Mouse (Mus musculus) embryo, embryonic 10.5 days (tissue): ENCODE results near the gene Serpina3m.
"Not testable (repeated sequence)": the region's sequence is repeated elsewhere in the genome, so short reads cannot be mapped to it uniquely, and the experiment has no call there.

Source experiments
- DNase-seq: peaks from one replicate; pipeline ENCODE4 v3.0.0-alpha.2; 2015; ENCODE audit warnings: low spot score

The Serpina3m gene

DNA sequence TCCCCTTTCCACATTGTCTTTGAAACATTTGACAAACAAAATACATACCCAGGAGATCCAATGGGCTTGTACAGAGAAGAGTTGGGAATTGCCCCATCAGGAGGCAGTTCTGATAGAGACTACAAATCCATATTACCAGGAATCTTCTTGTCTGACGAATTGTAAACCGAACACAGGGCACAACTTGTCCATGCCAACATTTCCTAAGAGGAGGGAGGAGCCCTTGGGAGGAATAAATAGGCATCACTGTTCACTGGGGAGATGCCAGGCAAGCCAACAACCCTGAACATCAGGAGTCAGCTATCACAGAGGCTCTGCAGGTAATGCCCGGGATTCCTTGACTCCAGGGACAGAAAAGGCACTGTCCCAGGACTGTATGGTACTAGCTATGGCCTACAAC, at the start of gene Serpina3m, which contains the start of gene Serpina3k:
Gene Serpina3m (plus strand): TSS at position 261 of the 400 bp plus-strand sequence.
Gene Serpina3k (plus strand): TSS at position 261 of the 400 bp plus-strand sequence.
- DNase-seq = not testable (repeated sequence)

GRCm38 (mm10) chr12:104289872-104290271, 48.4 kb upstream of the Serpina3m start:
- DNase-seq = no peak

DNA sequence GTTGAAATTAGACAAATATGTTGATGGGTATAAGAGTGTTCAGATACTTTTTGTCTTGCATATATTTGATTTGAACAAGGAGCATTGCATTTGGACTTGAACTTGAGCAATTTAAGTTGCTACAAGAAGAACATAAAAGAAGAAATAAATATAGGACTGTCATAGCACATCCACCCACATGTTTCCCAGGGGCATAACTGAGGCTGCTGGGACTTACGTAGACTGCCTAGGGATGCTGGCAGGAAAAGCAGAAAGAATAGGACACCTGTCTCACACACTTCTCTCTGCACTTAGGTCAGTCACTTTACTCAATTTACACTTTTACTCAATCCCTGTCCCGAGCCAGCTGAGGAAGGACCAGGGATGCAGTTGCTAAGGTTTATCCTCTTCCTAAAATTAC, 44.3 kb upstream of the Serpina3m start:
- DNase-seq = no peak

DNA sequence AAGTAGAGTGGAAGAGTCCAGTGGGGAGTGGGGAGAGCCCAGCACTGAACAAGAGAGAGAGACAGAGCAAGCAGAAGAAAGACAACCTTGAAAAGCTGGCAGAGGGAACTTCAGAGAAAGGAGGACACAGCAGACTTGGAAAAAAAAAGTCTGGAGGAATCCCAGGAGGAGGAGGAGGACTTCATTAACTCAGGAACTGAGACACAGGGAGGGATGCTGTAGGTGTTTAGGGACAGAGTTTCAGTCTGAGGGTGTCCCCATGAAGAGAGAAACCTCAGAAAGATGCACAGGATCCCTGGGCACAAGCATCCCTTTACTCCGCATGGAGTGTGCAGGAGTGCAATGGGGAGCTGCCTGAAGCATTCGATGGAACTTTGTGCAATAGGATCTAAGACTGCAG, 40.2 kb upstream of the Serpina3m start:
- no peak for DNase-seq

- DNase-seq = no peak
These were observed 32.3 kb upstream of the Serpina3m start for GRCm38 (mm10) chr12:104305991-104306390.

GRCm38 (mm10) chr12:104314253-104314652, 24.0 kb upstream of the Serpina3m start, which contains the start of gene Serpina3j:
Gene Serpina3j, plus strand, starts transcription at chr12:104314553.
- DNase-seq = no peak

DNA sequence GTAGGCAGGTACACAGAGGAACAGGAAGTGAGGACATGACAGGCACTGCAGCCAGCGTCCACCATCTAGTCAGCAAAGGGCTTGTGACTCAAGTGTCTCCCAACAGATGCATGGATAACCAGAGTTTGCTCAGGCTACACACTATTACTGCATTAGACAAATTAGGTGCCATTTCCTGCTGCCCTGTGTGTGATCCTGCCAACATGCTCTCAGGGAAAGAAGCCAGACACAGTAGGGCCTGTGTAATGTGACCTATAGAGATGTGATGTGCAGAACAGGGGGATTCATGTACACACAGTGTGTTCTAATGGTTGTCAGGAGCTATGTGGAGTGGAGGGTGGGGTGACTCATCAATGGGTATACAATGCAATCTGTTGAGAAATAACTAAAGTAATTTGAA, 15.8 kb upstream of the Serpina3m start:
- DNase-seq = no peak

DNA sequence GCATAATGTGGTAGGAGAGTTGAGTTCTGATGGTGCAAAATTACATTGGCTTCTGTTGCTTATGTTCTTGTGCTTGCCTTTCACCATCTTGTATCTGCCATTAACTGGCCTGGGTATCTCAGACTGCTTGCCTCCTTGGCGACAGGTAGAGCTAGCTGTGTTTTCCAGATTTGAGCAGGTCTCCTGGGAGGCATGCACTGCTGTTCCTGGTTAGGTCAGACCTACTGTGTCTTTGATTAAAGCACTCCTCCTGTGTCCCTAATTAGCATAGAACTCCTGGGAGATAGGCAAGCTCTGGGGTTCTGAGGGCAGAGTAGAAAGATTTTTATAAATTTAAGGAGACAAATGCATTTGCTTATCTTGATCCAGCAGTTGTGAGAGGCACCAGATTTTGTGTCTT, 6.6 kb upstream of the Serpina3m start:
- no peak for DNase-seq

- DNase-seq = not testable (repeated sequence)
These were observed 1.4 kb upstream of the Serpina3m start for GRCm38 (mm10) chr12:104336873-104337272.

DNA sequence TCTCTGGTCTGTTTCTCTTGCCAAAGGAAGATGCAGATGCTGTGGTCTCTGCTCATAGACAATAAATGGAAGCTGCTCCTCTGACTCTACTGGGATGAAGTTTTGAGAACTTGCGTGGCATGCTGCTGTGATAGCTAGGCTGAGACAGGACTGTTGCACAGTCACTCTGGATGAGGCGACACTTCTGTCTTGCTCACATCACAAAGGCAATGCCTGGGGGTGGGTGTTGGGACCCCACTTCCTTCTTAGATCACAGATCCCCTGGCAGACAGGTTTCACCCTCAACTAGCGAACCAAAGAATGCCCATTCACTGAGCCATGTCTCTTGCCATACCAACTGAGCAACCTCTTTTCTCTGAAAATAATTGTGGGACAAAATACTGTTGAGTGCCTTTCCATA, 419 bp downstream of the Serpina3m start:
- no peak for DNase-seq

GRCm38 (mm10) chr12:104342489-104342888, 4.2 kb downstream of the Serpina3m start:
- DNase-seq = not testable (repeated sequence)

- no peak for DNase-seq
These were observed 6.9 kb downstream of the Serpina3m start for GRCm38 (mm10) chr12:104345181-104345580.

DNA sequence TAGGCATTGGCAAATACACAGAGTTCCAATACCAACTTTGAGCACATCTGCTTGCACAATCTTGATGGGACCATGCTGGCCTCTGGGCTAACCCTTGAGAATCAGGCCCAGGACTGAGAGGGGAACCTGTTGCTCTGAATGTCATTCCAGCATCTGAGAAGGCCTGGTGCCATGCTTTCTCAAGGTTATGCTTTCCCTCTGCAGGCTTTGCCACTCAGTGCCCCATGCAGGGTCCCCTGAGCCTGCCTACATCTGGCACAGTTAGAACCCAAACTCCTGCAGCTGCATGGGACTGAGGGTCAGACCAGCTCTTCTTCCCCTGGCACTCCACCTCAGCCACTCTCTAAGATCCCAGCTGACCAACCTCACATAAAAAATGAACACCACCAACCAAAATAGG, 7.4 kb downstream of the Serpina3m start:
- no peak for DNase-seq

DNA sequence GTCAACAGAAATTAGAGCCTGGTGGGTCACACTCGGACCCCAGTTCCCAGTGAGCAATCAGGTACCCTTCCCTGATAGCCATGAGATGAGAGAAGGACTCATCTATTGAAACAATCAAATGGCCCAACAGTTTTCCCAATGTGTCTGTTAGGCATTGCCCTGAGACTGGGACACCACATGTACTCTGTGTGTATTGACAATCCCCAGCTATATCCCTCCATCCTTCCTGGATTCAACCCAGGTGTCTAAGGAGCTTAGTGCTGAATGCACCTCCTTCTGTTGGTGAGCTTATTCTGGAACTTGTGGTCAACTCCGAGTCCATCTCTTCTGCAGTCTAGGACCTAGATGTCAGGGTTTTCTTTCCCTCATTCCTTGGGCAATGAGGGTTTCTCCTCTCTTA, 8.8 kb downstream of the Serpina3m start:
- DNase-seq = no peak

GRCm38 (mm10) chr12:104351812-104352211, 13.5 kb downstream of the Serpina3m start:
- peak; percentile 65 for DNase-seq

DNA sequence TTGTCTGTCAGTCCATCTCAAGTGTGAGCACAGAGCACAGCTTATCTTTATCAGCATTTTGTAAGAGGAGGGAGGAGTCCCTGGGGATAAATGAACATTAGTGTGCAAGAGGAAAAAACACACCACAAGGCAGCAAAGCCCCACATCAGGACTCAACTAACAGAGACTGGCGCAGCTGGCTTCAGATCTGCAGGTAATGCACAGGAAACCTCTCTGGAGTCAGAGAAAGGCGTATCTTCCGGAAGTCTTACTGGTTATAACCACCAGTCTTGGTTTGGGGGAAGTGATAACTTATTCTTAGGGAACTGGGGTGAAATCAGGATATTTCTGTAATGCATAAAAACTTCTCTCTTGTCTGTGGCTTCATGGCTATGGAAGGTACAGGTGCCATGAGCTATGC, 17.7 kb downstream of the Serpina3m start:
- no peak for DNase-seq

GRCm38 (mm10) chr12:104369986-104370385, 31.7 kb downstream of the Serpina3m start:
- no peak for DNase-seq

GRCm38 (mm10) chr12:104377179-104377578, 38.9 kb downstream of the Serpina3m start:
- DNase-seq = not testable (repeated sequence)

DNA sequence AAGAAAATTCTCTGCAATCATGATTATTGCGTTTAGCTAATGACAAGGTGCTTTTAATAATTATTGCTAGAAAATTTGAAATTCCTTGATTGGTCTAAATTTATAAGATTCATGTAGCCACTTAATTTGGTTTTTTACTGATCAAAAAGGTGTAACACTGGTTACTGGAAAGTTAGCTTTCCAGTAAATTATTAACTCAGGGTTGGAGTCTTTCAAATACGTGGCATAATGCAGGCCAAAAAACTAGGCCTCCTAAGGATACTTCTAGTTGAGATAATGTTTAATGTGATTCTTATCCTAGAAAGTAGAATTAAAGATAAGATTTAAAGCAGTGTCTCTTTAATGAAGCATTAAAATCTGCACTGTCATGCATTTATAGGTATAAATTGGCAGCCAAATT, 40.1 kb downstream of the Serpina3m start:
- DNase-seq = not testable (repeated sequence)

- DNase-seq = not testable (repeated sequence)
These were observed 40.5 kb downstream of the Serpina3m start for GRCm38 (mm10) chr12:104378815-104379214.

DNA sequence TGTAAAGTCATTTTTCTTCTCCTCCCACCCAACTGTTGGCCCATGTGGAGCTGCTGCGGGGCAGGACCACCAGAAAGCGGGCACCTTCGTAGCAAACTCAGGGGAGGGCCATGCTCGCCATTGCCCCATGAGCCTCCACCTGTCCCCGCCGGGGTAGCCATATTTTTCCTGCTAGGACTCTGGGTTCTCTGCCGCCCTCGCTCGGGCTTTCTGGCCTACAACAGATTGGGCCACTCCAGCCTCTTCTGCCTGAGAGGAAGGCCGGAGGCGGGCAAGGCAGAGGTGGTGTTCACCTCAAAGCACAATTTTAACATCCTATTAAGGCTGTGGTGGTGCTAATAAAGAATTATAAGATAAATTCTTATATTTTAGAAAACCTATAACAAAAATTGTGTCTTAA, 41.6 kb downstream of the Serpina3m start:
- no peak for DNase-seq

DNA sequence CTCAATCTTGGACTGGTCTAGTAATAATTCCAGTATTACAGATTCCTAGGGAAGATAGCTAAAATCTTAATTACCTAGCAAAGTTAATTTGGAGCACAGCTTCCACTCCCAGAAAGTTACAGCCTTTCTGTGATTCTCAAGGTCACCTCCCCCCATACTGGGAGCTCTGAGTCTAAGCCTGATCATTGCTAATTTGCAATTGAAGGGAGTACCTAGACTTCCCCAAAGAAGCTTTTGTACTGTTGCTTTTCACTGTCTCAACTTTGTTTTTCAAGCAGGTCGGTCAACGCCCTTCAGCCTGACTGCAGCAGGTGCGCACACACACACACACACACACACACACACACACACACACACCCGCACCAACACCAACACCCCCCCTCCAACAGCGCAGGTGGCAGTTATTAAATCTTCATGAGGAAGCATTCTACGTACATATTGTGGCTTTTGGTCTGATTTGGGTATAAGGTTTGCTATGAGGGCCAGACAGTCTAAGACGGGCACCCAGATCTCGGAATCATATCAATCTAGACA, 42.9 kb downstream of the Serpina3m start:
- not testable (repeated sequence) for DNase-seq

GRCm38 (mm10) chr12:104385987-104386386, 47.7 kb downstream of the Serpina3m start:
- not testable (repeated sequence) for DNase-seq

DNA sequence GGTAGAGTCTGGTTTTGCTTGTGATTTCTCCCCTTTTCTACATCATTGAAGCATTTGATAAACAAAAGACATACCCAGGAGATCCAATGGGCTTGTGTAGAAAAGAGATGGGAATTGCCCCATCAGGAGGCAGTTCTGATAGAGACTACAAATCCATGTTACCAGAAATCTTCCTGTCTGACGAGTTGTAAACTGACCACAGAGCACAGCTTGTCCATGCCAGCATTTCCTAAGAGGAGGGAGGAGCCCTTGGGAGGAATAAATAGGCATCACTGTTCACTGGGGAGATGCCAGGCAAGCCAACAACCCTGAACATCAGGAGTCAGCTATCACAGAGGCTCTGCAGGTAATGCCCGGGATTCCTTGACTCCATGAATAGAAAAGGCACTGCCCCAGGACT, 48.6 kb downstream of the Serpina3m start:
- not testable (repeated sequence) for DNase-seq
